ENCODE assay signal across 16 mouse cellular contexts in genomic region chr1:134055058-134055457, GRCm38 (mm10). TPM values are rescaled to one million over a fixed set of nuclear protein-coding genes. Genes with fewer than 3 reads are reported as not detected.
DNase-seq lines count a peak whose midpoint lies in the region; ATAC-seq lines count a peak whose summit lies in the region.
"Had no signal": no experiment of that assay in that cellular context is flagged by ENCODE, and none has a peak within 500 bp of the region (broad histone marks: within the 10 kb centered on the region; RNA-seq: fewer than 3 reads in every experiment).

No protein-coding gene starts in this region.

- no peak overlapping the region for H3K27ac ChIP-seq in heart, embryonic 12.5 days (ENCODE audit: poor library complexity, severe bottlenecking)
- 0 out of 2 replicates have a peak overlapping the region, but pooled peaks have one; percentile 16 for H3K27ac ChIP-seq in lung, embryonic 15.5 days
- peak overlapping the region; percentile 45; the same call in 1 of the 2 replicates for H3K27ac ChIP-seq in stomach, embryonic 14.5 days (ENCODE audit: low read length)
- H3K27ac ChIP-seq: embryonic facial prominence, embryonic 12.5 days; hindbrain, embryonic 15.5 days; left cerebral cortex, adult 2 months; limb, embryonic 15.5 days had no signal

- no peak overlapping the region for H3K9ac ChIP-seq in heart, embryonic 12.5 days
- H3K9ac ChIP-seq in lung, embryonic 15.5 days: no peak overlapping the region
- H3K9ac ChIP-seq in stomach, embryonic 14.5 days (replicated peaks; ENCODE audit: low read depth, low read length): no peak overlapping the region
- H3K9ac ChIP-seq: embryonic facial prominence, embryonic 12.5 days; forebrain, embryonic 13.5 days; hindbrain, embryonic 15.5 days; limb, embryonic 15.5 days had no signal

- intact Hi-C loops in heart, postnatal 25 days (cut with DNase I): loop anchor here (5.0 to 10.0 kb wide), 2 partner anchors 190 to 277 kb away; partner anchors contain the start of gene Ppfia4

- H3K36me3 ChIP-seq in heart, embryonic 12.5 days: no peaks in the 10 kb centered on the region
- no peaks in the 10 kb centered on the region for H3K36me3 ChIP-seq in lung, embryonic 15.5 days
- H3K36me3 ChIP-seq in stomach, embryonic 14.5 days (ENCODE audit: control insufficient read depth, insufficient read depth, low read length): no peaks in the 10 kb centered on the region
- H3K36me3 ChIP-seq: embryonic facial prominence, embryonic 12.5 days; hindbrain, embryonic 15.5 days; limb, embryonic 15.5 days had no signal

- DNase-seq in heart, postnatal 25 days (ENCODE audit: low spot score): no peak
- no peak for DNase-seq in lung, adult 18-20 months
- DNase-seq in liver: peak; percentile 29
- no peak for DNase-seq in layer of hippocampus, postnatal 10 days (ENCODE audit: low spot score in 2 of 2)
- DNase-seq in adipocyte (ENCODE audit: low spot score): no peak
- DNase-seq: cerebellum, adult 9-10 months; midbrain, embryonic 14.5 days had no signal

- peak; percentile 29; the same call in 1 of the 2 replicates for ATAC-seq in heart, embryonic 12.5 days (ENCODE audit: insufficient number of reproducible peaks, low FRiP score)
- no peak for ATAC-seq in lung, embryonic 15.5 days (ENCODE audit: borderline replicate concordance, extremely low read depth, low FRiP score, low TSS enrichment)
- no peak for ATAC-seq in stomach, embryonic 14.5 days (ENCODE audit: insufficient number of reproducible peaks, insufficient read depth, low FRiP score, low read depth)
- ATAC-seq: forebrain, embryonic 13.5 days had no signal

- WGBS in heart, embryonic 12.5 days: 67% methylated on average over 9 of the region's 9 CpGs
- 64% methylated on average over 9 of the region's 9 CpGs for WGBS in lung, embryonic 15.5 days
- 59% methylated on average over 9 of the region's 9 CpGs for WGBS in stomach, embryonic 14.5 days

- peaks cover 11% of the 10 kb centered on the region for H3K4me1 ChIP-seq in heart, embryonic 12.5 days (replicated peaks)
- peaks cover 38% of the 10 kb centered on the region for H3K4me1 ChIP-seq in lung, embryonic 15.5 days
- H3K4me1 ChIP-seq in stomach, embryonic 14.5 days (ENCODE audit: control insufficient read depth, insufficient read depth, low read length): peaks cover 17% of the 10 kb centered on the region

- no peak overlapping the region for H3K4me2 ChIP-seq in heart, embryonic 12.5 days
- no peak overlapping the region for H3K4me2 ChIP-seq in lung, embryonic 15.5 days
- no peak overlapping the region for H3K4me2 ChIP-seq in stomach, embryonic 14.5 days (replicated peaks; ENCODE audit: low read depth, low read length)
- H3K4me2 ChIP-seq: embryonic facial prominence, embryonic 12.5 days; forebrain, embryonic 13.5 days; hindbrain, embryonic 15.5 days; limb, embryonic 15.5 days had no signal

- H3K9me3 ChIP-seq in heart, embryonic 12.5 days (replicated peaks): no peaks in the 10 kb centered on the region
- H3K9me3 ChIP-seq in lung, embryonic 15.5 days: no peaks in the 10 kb centered on the region
- H3K9me3 ChIP-seq in stomach, embryonic 14.5 days (ENCODE audit: control insufficient read depth, low read depth, low read length): no peaks in the 10 kb centered on the region
- H3K9me3 ChIP-seq: embryonic facial prominence, embryonic 12.5 days; forebrain, embryonic 13.5 days; hindbrain, embryonic 15.5 days; limb, embryonic 15.5 days had no signal

- H3K27me3 ChIP-seq in heart, embryonic 12.5 days (replicated peaks): 0 out of 2 replicates have a peak, but pooled peaks cover 4% of the 10 kb centered on the region
- H3K27me3 ChIP-seq in lung, embryonic 15.5 days: no peaks in the 10 kb centered on the region
- H3K27me3 ChIP-seq in stomach, embryonic 14.5 days (ENCODE audit: control insufficient read depth, insufficient read depth, low read length): no peaks in the 10 kb centered on the region
- H3K27me3 ChIP-seq: embryonic facial prominence, embryonic 12.5 days; forebrain, embryonic 13.5 days; hindbrain, embryonic 15.5 days; limb, embryonic 15.5 days had no signal

- no peak overlapping the region for H3K4me3 ChIP-seq in heart, embryonic 12.5 days
- H3K4me3 ChIP-seq in lung, embryonic 15.5 days: no peak overlapping the region
- H3K4me3 ChIP-seq in stomach, embryonic 14.5 days (ENCODE audit: low read depth, low read length): no peak overlapping the region
- H3K4me3 ChIP-seq: embryonic facial prominence, embryonic 12.5 days; forebrain, embryonic 13.5 days; hindbrain, embryonic 15.5 days; left cerebral cortex, adult 2 months; limb, embryonic 15.5 days had no signal

RNA-seq across cellular contexts. Expression of gene Fmod, which starts 18.0 kb away (rescaled TPM):
- 15.7 and 17.5 TPM in 2 replicates for polyA plus RNA-seq in heart, embryonic 12.5 days (2016; fragmentation: Nextera tagmentation; extraction: Ambion mirVana)
- 10 to 100 TPM; 11.6 to 12.1 TPM for total RNA-seq in heart, postnatal 25 days (2021)
- 193 and 195 TPM in 2 replicates for polyA plus RNA-seq in lung, embryonic 15.5 days (2015; fragmentation: Nextera tagmentation; extraction: Ambion mirVana)
- polyA plus RNA-seq in stomach, embryonic 14.5 days (2014; fragmentation: Nextera tagmentation; extraction: Ambion mirVana): 7.2 and 7.6 TPM in 2 replicates
- 1 to 10 TPM; 5.3 to 9.5 TPM for total RNA-seq in layer of hippocampus, postnatal 10 days (2021)

RNA-seq across cellular contexts. Expression of gene Btg2, which starts 23.9 kb away (rescaled TPM):
- polyA plus RNA-seq in heart, embryonic 12.5 days (2016; fragmentation: Nextera tagmentation; extraction: Ambion mirVana): 37.8 and 40.4 TPM in 2 replicates
- total RNA-seq in heart, postnatal 25 days (2021): 10 to 100 TPM; 25.7 to 29.2 TPM
- 111 and 115 TPM in 2 replicates for polyA plus RNA-seq in lung, embryonic 15.5 days (2015; fragmentation: Nextera tagmentation; extraction: Ambion mirVana)
- polyA plus RNA-seq in stomach, embryonic 14.5 days (2014; fragmentation: Nextera tagmentation; extraction: Ambion mirVana): 55.5 and 61.4 TPM in 2 replicates
- total RNA-seq in layer of hippocampus, postnatal 10 days (2021): 10 to 100 TPM; 13.1 to 14.3 TPM

RNA-seq across cellular contexts. Expression of gene Chit1, which starts 56.0 kb away (rescaled TPM):
- polyA plus RNA-seq in heart, embryonic 12.5 days (2016; fragmentation: Nextera tagmentation; extraction: Ambion mirVana): 0.32 and 0.49 TPM in 2 replicates
- total RNA-seq in heart, postnatal 25 days (2021): not detected
- polyA plus RNA-seq in lung, embryonic 15.5 days (2015; fragmentation: Nextera tagmentation; extraction: Ambion mirVana): 0.19 and 0.35 TPM in 2 replicates
- not detected in 2 replicates for polyA plus RNA-seq in stomach, embryonic 14.5 days (2014; fragmentation: Nextera tagmentation; extraction: Ambion mirVana)
- total RNA-seq in layer of hippocampus, postnatal 10 days (2021): under 1 TPM; 0.51 to 0.53 TPM
- total RNA-seq: left cerebral cortex, adult 2 months had no signal
- polyA plus RNA-seq: embryonic facial prominence, embryonic 12.5 days; large intestine, adult 2 months; midbrain, embryonic 14.5 days had no signal

Comparison
In these comparisons a context has a peak if more than half of its experiments do, and no peak if none do; other contexts are left out.
1. RNA of gene Fmod, which starts 18.0 kb away (polyA plus RNA-seq): 193 to 195 TPM in lung, embryonic 15.5 days; 15.7 to 17.5 TPM in heart, embryonic 12.5 days and 7.2 to 7.6 TPM in stomach, embryonic 14.5 days; every median in the first group is over 10 times any median in the second.